Mouse (Mus musculus) thymus, postnatal 36 days (tissue): ENCODE measurements around the gene Unc5cl.

Experiments used
- DNase-seq, 2 experiments: peaks; one replicate each; pipeline ENCODE4 v3.0.0; 2022; ENCODE audit warnings: mixed read lengths in 2 of 2

The Unc5cl gene

DNA sequence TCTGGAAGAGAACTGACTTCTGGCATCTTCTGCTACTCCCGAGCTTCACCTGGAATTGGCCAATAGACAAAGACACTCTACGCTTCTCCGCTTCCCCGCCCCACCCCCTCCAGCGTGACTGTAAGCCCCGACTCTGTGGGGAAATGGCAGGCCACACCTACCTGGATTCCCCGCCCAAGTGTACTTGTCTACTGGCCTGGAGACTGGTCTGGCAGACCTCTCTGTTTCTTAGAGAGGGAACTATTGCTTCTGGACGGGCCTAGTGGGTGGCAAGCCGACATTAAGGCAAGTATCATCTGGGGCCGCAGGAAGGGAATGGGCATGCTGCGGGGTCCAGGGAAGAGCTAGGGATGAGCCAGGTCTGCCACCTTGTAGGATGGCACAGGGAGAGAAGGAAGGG, at the start of gene Unc5cl:
Unc5cl (plus strand) TSS at position 214 of the 400 bp plus-strand sequence.
- DNase-seq = no peak

DNA sequence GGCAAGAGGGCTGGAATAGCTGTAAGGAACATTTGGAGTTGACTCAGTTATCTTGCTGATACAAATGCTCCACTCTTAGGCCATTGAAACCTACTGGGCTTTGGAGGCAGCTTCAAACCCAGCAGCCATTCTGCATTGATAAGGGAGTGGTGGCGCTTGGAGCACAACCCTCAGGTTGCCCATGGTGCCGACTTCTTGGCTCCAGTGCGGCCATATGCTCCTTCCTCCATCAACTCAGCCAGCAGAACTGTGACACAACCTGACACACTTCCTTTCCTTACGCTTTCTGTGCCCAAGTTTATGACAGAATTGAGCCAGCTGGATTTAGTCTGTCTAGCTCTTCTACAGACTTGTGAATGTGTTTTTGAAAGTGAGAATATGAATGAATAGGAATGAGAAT, 47.5 kb upstream of the Unc5cl start:
- DNase-seq = no peak

DNA sequence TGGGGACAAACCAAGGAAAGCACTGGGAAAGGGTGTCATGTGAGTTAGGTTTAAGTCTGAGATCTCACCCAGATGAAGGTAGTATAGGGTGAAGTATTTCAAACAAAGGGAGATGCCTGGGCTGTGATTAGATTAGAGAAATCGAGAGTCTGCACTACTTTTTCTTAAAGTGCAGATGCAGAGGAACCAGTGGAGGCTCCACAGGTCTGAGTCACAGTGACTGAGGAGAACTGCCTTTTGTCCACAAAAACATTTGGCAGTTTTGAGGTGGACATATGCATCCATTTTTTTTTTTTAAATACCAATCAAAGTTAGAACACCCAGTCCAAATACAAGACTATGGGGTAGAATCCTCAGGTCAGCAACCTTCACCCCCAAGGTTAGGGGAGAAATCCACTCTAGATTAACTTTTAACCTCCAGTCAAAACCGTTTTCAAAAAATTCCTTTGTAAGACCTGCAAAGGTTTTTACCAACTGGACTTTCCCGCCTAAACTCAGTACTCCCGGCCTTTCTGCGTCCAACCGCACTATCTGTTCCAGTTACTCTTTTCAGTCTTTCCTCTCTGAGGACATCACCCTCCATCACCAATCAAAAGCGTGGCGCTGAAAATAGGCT, 46.7 kb upstream of the Unc5cl start:
- DNase-seq = no peak

DNA sequence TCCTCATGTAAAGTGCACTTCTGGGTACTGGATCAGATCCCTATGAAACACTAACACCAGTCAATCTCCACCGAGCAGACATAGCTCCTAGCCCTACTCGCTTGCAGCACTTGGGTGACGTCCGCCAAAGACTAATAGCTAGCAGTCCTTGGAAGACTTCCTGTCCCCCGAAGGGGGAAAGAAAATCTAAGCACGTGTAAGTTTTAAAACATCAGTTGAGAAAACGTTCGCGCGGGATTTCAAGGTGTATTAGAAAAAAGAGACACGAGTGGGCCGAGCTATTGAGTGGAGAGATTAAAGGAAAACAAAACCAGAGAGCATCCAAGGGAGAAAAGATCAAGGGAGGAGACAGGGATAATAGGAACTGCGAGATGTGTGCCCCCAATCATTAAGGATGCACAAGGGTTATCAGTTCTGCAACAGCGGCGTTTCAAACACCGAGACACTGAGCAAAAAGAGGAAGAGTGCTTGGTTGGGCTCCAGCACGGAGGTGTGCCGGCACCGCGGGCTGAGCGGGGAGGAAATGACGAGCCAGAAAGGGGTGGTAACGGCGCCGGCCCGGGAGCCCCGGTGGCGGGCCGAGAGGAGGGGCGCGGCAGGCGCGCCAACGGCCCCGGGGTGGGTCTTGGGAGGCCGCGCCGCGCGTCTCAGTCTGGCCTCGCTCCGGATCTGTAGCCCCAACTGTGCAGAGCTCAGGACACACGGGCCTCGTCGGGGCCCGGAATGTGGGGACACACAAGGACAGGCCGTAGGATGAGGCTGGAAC, 46.0 kb upstream of the Unc5cl start:
- DNase-seq = peak; percentile 83 to 88

DNA sequence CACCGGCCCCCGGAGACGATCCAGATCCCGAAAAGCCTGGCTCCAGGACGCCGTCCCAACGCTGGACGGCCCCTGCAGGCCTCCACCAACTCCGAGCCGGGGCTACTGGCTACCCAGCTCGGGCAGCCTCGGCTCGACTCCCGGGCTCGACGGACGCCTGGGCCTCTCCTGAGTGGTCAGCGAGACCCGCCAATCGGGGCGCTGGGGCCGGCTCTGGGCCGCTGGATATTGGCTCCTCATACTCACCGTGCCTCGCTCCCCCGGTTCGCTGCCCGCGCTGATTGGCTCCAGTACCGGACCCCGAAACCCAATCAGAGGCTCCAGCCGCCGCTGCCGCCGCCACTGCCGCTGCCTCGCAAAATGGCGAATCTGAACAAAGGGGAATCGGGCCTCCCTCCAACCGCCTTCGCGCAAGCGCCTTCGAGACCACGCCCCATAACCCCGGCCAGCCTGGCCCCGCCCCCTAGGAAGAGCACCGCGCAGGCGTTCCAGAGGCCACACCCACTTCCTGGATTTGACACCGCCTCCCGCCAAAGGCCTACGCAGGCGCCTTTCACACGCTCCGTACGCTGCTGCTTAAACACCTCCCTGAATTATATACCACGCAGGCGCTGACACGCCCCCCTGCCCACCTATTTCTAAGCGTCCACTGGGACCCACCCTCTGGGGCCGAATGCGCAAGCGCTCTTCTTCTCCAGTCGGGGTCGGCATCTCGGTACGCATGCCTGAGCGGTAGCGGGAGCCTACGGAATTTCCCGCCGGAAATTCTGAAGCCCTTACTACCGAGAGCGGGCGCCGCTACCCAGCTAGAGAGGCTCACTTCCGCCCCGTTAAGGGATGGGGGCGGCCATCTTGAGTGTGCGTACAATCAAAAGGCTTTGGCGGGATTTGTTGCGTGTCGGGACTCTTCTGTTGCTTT, 45.1 kb upstream of the Unc5cl start, which contains the start of the genes Nfya and Oard1:
Nfya (minus strand) TSS at position 527 of the 919 bp plus-strand sequence.
Oard1 (plus strand) TSS at position 635 of the 919 bp plus-strand sequence.
- peak; percentile 100 for DNase-seq

DNA sequence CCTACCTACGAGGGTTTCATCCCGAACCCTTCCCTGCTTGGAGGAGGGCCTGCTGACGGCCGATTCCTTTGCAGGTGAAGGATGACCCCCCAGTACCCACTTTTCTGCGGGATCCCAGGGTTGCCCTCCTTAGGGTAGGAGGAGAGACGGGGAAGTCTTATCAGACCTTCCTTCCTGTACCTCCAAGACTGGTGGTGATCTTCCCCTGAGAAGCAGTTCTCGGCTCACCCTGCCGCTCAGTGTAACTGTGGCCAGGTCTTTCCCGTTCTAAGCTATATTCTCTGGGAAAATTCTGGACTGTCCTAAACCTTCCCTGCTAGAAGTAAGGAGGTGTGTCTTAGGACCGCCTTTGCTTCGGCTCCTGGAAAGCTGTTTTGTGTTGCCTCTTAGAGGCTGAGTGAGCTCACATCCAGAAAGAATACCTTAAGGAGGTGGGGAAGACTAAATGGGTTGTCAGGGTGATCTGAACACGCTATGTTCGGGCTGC, 44.4 kb upstream of the Unc5cl start:
- DNase-seq = no peak

DNA sequence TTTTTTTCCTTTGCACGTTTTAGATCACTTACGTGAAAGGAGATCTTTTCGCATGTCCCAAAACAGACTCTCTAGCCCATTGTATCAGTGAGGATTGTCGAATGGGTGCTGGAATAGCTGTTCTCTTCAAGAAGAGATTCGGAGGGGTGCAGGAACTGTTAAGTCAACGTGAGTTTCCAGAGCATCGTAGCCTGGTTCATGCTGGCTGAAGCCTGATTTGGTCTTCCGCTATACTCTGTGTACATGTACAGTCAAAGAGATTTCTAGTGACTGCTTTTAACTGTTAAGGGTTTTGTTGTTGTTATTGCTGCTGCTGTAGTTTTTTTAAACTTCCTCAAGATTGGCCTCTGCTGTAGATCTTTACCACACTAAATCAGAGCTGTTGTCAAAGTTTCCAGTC, 43.5 kb upstream of the Unc5cl start:
- DNase-seq = no peak

DNA sequence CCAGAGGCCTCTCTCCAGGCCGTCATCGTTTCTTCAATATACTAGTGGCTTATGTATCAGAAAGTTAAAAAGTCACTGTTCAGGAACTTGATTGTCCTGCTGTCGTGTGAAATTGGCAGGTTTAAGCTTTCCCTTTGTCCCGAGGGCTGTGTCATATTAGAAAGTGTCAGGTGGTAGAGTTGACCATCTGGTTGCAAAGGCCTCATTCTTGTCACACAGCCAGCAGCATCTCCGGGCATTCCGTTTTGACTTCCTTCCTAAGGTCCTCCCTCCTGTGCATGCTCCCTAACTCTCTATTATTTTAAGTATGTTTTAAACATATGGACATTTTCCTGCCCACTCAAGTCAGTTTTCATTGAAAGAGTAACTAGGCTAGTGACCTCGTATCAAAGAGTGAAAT, 38.7 kb upstream of the Unc5cl start:
- DNase-seq = no peak

DNA sequence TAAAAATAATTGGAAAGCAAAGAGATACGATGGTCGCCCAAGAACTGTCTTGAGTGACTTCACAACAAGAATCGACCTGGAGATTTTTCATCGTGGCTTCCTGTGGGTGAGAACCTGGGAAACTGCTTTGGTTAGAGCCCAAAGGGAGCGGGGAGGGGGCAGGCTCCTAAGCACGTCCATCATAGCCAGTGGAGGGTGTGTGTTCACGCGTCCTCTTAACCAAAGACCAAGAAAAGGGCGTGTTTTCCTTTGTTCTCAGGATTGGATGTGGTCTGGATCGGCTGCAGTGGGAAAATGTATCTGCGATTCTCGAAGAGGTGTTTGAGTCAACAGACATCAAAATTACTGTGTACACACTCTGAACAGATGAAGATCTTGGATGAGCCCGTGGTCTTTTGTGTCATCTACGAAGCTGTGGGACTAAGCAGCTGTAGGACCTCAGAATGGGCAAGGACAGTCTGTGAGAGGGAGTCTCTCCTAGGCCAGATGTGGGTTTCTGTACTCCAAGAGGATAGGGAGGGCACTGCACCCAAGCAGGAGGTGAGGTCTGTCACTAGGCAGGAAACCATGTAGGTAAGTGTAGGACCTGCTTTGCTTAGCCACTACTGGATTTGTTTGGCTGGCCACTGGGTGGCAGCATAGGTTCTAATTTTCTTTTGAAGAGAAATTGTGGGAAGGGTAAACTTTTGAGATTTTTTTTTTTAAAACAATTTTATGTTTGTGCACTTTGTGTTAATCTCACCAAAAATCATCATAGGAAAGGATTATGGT, 38.1 kb upstream of the Unc5cl start:
- peak; percentile 73 to 80 for DNase-seq

DNA sequence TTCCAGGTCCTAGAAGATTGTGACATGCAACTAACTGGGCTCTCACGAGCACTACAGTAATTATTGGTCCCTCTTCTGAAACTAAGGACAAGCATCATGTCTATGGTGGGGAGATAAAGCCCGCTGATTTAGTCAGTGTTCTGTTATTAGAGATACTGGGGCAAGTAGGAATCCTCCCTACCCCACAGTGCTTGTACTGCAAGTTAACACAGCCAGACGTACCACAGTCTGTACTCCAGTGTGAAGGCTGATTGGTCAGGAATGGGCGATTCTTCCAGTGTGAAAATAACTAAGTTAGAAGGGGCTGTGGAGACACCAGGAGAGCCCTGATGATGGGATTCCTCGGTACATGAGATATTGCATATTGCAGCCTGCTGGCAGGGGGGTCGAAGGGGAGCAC, 37.2 kb upstream of the Unc5cl start:
- DNase-seq = no peak

DNA sequence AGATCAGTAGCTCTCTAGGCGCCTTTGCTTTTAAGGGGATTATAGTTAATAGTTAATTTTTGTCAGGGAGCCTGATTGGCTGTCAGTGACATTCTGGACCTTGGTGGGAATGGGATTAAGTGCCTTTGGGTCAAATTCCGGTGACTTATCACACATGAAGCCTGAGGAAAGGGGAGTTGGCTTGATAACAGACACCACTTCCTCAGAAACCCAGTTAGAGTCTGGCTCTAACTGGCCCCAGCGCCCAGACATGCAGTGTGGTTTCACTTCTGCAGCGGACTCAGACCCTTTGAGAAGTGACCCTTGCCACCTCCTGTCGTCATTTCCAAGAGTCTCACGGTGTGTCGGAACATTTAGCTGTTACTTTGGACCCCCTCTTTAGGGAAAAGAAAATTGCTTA, 36.5 kb upstream of the Unc5cl start:
- DNase-seq = no peak

DNA sequence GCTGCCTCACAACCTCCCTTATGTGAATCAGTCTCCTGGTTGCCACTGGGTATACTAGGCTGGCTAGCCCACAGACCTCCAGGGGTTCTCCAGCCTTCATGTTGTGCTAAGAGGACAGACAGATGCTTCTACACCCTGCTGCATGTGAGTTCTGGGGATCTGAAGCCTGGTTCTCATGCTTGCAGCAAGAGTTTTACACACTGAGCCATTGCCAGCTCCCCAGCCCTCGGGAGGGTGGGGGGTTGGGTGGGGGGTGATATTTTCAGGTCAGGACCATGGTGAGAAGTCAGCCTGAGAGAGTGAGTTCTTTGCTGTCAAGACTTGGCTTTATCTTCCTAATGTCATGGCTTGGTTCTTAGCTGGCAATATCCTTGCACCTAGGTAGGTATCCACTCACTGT, 35.9 kb upstream of the Unc5cl start:
- no peak for DNase-seq

DNA sequence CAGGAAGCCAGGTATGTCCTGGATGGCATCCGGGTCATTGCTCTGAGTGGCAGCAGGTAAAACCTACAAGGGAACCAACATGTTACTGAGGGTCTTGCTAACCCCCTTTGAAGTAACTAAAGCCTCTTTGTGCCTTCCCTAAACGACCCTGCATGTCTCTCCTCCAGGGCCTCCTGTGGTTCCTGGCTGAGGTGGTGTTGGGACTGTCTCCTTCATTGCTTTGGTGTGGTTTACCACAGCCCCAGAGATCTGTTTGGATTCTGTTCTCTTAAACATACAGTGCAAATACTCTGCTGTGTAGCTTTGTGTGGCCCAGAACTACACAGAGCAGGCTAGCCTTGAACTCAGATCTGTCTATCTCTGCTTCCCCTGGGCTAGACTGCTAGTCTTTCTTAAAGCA, 35.1 kb upstream of the Unc5cl start:
- no peak for DNase-seq

DNA sequence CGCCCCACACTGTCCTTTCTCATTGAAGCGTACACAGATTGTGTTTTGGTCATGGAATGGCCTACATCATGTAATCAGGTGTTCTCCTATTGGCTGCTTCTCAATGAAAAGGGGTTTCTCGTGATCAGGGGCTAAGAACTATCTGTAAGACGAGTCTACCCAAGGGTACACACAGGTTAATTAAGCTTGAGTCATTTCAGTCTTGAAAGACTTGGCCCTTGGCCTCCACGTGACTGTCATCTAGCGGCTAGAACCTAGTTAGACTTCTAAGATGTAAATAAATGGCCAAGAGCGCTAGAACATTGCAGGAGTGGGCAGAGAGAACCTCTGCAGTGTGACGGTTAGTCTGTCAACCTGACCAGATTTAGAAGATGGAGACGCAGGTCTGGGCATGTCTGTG, 30.5 kb upstream of the Unc5cl start:
- DNase-seq = no peak

DNA sequence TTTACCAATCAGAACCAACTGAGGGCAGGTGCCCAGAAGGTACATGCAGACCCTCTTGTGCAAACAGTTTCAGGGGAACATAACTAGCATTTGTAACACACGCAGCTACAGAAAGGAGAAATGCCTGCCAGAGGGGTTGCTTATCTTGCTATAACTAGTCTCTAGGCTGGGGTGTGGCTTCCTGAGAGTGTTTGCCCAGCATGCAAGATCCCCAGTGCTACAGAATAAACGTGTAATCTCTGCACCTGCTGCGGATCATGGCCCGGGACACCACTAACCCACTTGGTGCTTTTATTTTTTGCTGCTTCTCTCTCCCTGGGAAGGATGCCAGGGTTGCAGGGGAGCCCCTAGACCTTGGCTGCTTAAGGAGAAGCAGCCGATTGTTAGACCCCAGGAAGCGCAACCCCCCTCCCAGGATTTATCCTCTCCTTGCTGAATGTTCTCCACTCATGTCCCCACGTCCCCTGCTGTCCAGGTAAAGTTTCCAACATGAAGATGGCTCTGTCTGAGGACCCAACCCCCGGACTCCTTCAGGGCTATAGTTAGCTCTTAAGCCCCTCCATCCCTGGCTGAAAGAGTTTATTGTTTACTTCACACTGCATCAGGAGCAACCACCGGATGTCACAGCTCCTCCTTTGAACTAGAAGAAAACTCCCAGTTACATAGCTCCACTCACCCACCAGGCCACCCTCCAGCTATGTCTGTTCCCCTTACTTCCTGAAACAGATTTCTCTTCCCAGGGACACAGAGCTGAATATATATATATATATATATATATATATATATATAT, 28.7 kb upstream of the Unc5cl start:
- peak; percentile 38 to 55 for DNase-seq

DNA sequence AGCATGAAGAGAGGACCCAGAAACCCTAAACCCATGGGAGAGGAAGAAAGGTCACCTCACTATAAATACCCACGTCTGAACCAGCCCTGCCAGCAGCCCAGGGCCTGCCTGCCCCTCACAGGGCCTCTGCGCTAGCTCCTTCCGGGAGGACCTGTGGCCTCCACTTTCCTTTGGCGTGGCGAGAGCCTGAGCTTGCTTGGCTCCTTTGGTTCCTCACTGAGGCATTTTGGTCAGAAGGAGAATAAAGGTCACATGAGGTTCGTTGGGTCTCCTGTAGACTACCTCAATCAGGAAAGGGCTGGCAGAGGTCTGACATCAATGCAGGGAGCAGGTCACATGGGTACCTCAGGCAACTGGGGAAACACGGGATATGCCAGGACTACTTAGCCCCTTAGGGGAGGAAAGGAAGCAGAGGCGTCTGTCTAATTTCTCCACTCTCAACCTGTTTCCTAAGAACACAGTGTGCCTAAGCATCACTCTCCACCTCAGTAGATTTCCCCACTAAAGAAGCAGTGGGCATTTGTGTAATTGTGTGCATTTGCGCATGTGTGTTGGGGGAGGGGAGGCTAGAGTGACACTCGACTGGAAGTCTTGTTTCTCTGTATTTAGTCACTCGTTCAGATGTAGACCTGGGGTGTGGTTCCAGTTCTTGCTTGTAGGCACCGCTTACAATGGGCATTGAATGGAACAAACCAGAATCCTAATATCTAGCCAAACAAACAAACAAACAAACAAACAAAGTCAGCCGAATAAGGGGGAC, 27.5 kb upstream of the Unc5cl start:
- DNase-seq = peak in 1 of 2 experiments; percentile 25

DNA sequence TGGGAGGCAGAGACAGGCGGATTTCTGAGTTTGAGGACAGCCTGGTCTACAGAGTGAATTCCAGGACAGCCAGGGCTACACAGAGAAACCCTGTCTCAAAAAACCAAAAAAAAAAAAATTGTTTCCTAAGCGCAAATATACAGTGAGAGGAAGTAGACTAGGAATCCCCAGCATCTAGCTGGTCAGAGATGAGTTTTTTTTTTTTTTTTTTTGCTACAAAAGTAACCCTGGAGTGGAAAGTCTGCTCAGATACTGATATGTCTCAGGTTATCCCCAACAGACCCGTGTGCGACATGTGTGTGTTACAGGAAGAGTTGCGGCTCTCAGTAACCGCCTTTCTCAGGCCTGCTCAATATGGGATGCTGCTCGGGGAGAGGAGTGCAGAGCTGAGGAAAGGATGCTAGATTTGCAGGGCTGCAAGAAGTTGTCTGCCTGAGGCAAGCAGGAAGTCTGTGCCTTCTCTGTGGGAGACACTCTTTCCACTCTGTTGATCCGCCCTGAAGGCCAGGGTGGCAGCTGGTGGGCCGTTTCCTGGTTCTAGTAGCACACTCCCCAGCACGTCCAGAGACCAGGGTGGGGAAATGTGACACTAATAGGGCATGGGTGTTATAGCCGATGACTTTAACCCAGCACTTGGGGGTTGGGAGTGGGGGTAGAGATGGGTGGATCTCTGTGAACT, 26.7 kb upstream of the Unc5cl start:
- DNase-seq = peak; percentile 48 to 63

DNA sequence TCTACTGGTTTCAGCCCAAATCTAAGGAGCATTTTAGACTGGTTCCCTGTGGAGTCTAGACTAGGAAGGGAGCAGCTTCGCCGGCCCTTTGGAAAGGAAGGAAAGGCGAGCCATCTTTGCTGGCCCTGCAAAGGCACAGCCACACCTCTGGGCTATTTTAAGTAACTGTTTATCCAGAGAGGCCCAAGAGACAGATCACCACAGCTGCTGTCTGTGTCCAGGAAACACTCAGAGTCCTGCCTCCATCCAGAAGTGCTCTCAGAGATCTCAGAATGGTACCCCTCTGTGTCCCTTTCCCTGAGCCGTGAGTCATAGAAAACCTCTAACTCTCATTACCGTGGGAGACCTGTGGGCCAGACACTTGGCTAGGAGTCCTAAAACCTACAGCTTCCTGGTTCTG, 24.3 kb upstream of the Unc5cl start:
- DNase-seq = no peak

DNA sequence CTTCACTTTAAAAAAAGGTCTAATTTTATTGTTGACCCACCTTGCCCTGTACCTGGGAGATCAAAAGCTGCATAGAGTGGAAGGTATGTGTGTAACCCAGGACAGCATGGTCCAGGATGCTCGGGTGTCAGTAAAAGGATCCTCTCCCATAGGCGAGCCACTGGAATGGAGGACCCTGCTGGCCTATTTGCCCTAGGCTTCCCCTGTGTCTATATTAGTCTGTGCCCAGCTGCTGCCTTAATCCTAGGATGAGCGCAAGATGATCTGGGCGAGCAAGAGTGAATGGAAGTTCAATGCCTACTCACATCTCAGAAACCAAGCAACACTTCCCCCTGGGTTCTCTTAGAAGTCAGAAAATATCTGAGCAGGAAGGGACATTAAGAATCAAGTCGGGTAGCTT, 23.6 kb upstream of the Unc5cl start:
- DNase-seq = no peak
